Mouse (Mus musculus) neural tube, embryonic 11.5 days (tissue): Measurements from ENCODE around the gene Tnfsf15. TPM values are rescaled to one million over a fixed set of nuclear protein-coding genes. Genes with fewer than 3 reads are reported as not detected.

Experiments
- ATAC-seq: fragments of 200-750 bp; cut with Nextera tagmentation; 2 replicates; pipeline ENCODE4 v1.8.0; 2017; ENCODE audit warnings: moderate number of reproducible peaks, mild to moderate bottlenecking, moderate TSS enrichment, moderate library complexity; ENCODE audit not compliant: insufficient read depth, low FRiP score, low TSS enrichment
- DNase-seq: peaks from one replicate; pipeline ENCODE4 v3.0.0-alpha.2; 2015; ENCODE audit warnings: low spot score
- H3K27ac ChIP-seq: fragments of 300-500 bp; sonication (generic); 2 replicates; pipeline ENCODE4 v1.5.1; 2014; ENCODE audit warnings: low read depth, mild to moderate bottlenecking, low read length
- H3K27me3 ChIP-seq: fragments of 300-500 bp; sonication (generic); 2 replicates; pipeline ENCODE4 v1.6.1; 2014; ENCODE audit warnings: mild to moderate bottlenecking, low read length, mixed read lengths; ENCODE audit not compliant: control insufficient read depth, insufficient read depth
- H3K36me3 ChIP-seq: fragments of 300-500 bp; sonication (generic); 2 replicates; pipeline ENCODE4 v1.6.1; 2014; ENCODE audit warnings: mild to moderate bottlenecking, low read length, moderate library complexity, mixed read lengths; ENCODE audit not compliant: control insufficient read depth, insufficient read depth
- H3K4me1 ChIP-seq: fragments of 300-500 bp; sonication (generic); 2 replicates; pipeline ENCODE4 v1.6.1; 2014; ENCODE audit warnings: low read length, mixed read lengths; ENCODE audit not compliant: control insufficient read depth, insufficient read depth
- H3K4me2 ChIP-seq: fragments of 300-500 bp; sonication (generic); 2 replicates; pipeline ENCODE4 v1.6.1; 2014; ENCODE audit warnings: low read depth, mild to moderate bottlenecking, moderate library complexity
- H3K4me3 ChIP-seq: fragments of 300-500 bp; sonication (generic); 2 replicates; pipeline ENCODE4 v1.5.1; 2014; ENCODE audit warnings: low read depth, low read length
- H3K9ac ChIP-seq: fragments of 300-500 bp; sonication (generic); 2 replicates; pipeline ENCODE4 v1.6.1; 2014; ENCODE audit warnings: mild to moderate bottlenecking, low read length
- H3K9me3 ChIP-seq: fragments of 300-500 bp; sonication (generic); 2 replicates; pipeline ENCODE4 v1.6.1; 2016; ENCODE audit warnings: low read length; ENCODE audit not compliant: control insufficient read depth
- WGBS: fragments of 180-500 bp; shearing (Covaris S2); extraction: QIAGEN DNeasy Blood & Tissue Kit; methylation state at CpG from one replicate; pipeline ENCODE4 v1.1.7; 2014; 5-methylcytosine and 5-hydroxymethylcytosine counted together
- polyA plus RNA-seq: library from polyadenylated mRNA; unstranded; fragments of >200 nt; fragmentation: Nextera tagmentation; extraction: Ambion mirVana; gene quantifications from 2 replicates; pipeline ENCODE4 v1.2.1, GENCODE M21; 2014

The Tnfsf15 gene
- polyA plus RNA-seq, 1 experiment from 2014 or later = not detected

DNA sequence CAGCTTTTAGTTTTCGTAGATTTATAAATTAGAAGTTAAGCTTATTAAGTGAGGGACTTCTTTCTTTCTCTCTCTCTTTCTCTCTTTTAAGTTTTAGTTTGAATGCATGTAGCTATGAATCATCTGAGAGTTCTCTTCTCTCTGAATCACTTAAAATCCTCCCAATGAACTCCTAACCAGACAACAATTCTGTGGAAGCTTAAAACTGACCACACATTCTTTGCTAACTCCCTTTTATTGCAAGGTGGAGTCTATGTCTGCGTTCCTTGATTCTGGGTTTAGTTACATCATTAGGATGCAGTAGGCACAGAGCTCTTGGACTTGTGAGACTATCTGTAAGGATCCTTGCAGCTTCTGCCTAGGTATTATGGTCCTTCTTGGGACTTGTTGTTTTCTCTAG lies 41.2 kb downstream of the Tnfsf15 start:
- Histone ChIP-seq H3K4me3 (no peak overlapping the region), H3K9me3 (no peaks in the 10 kb centered on the region), H3K36me3 (no peaks in the 10 kb centered on the region), H3K4me1 (no peaks in the 10 kb centered on the region), H3K27ac (no peak overlapping the region), H3K4me2 (no peak overlapping the region), H3K9ac (no peak overlapping the region), H3K27me3 (no peaks in the 10 kb centered on the region)
- DNase-seq (no peak), ATAC-seq (no peak)
- WGBS = 90% methylated on average over 2 of the region's 2 CpGs

DNA sequence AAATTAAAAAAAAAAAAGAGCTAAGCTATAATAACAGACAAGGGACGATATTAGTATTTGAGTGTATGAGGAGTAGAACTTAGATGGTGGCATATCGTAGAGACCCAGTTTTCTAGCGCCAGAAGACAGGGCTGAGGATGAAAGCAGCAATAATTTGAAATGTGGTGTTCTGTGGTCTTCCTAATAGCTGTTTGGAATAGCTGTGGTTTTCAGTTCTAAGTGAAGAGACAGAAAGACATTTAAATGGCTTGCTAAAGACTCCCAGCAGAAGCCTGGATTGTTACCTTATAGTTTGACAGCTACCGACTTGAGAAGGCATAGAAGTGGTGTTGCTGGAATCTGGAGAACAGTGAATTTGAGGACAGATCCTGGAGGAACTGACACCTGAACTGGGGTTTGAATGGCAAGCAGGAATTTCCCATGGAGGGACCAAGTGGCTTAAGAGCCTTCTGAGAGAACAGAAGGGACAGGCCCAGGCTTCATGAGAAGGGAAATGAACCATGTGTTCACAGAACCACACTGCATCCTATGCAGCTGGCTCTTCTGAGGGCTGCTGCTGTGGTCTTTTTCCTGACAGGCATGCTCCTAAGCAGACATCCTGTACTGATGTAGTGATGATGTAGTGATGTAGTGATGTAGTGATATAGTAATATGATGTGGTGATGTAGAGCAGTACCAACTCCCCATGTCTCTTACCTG lies 42.8 kb downstream of the Tnfsf15 start:
- Histone ChIP-seq H3K27ac (no peak overlapping the region), H3K36me3 (no peaks in the 10 kb centered on the region), H3K9ac (no peak overlapping the region), H3K27me3 (no peaks in the 10 kb centered on the region), H3K4me1 (no peaks in the 10 kb centered on the region), H3K4me3 (no peak overlapping the region), H3K9me3 (no peaks in the 10 kb centered on the region), H3K4me2 (no peak overlapping the region)
- DNase-seq (no peak), ATAC-seq (no peak)
- 87% methylated on average over 4 of the region's 4 CpGs for WGBS

DNA sequence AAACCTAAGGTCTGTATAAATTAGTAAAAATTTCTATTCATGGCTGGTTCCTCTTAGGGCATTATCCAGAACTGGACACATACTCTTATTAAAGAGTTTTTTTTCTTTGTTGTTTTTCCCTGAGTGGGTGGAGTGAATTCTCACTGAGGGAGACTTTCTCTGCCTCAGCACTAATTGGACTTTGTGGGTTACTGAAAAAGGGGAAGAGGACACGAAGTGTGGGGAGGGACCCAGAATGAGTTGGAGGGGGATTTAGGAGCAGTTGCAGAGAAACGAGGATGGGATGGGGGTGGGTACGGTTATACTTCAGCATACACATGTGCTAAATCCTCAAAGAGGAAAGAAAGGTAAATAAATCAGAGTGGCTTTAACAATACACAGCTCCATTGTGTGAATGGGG lies 45.2 kb downstream of the Tnfsf15 start:
- ATAC-seq (no peak), DNase-seq (no peak)
- no peak overlapping the region for H3K4me3 ChIP-seq
- no peaks in the 10 kb centered on the region for H3K36me3 ChIP-seq
- H3K4me1 ChIP-seq = no peaks in the 10 kb centered on the region
- H3K9ac ChIP-seq = no peak overlapping the region
- H3K27me3 ChIP-seq = no peaks in the 10 kb centered on the region
- no peaks in the 10 kb centered on the region for H3K9me3 ChIP-seq
- H3K4me2 ChIP-seq = no peak overlapping the region
- no peak overlapping the region for H3K27ac ChIP-seq
- 73% methylated on average over 3 of the region's 3 CpGs for WGBS

DNA sequence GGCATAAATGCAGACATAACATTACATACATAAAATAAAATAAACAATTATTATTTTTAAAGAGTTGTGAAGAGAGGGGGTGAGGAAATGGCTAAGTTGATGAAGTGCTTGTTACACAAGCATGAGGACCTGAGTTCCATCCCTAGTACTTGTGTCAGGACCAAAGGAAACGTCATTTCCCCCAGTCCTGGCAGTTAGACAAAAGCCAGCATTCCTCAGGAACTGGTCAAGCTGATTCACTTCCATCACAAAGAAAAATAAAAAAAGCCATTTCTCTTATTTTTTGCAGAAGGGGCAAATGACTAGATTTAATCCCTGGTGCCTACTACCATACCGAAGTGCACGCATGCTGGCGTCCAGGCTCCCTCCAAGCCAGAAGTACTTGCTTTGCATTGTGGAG lies 48.0 kb downstream of the Tnfsf15 start:
- no peak overlapping the region for H3K4me2 ChIP-seq
- H3K27me3 ChIP-seq = no peaks in the 10 kb centered on the region
- no peaks in the 10 kb centered on the region for H3K9me3 ChIP-seq
- H3K9ac ChIP-seq = no peak overlapping the region
- DNase-seq = no peak
- no peak overlapping the region for H3K4me3 ChIP-seq
- H3K4me1 ChIP-seq = no peaks in the 10 kb centered on the region
- H3K27ac ChIP-seq = no peak overlapping the region
- WGBS = 88% methylated on average over 4 of the region's 4 CpGs
- no peak for ATAC-seq
- H3K36me3 ChIP-seq = no peaks in the 10 kb centered on the region

DNA sequence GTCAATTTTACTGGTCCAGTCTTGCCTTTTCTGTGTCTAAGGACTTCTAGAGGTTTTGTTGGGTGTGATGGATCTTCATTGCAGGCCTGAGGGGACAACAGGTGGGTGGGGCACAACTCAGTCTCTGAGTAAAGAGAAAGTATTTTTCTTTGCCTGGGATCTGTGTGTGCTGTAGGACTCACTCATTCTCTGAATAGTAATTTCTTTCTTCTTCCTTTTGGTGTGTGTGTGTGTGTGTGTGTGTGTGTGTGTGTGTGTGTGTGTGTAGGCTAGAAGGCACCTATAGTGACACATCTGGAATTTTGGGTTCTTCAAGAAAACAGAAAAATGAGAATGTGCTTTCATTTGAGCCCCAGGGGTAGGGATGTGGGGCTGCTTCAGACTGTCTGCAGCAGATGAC lies 52.6 kb downstream of the Tnfsf15 start:
- DNase-seq = no peak
- H3K27me3 ChIP-seq = no peaks in the 10 kb centered on the region
- ATAC-seq = no peak

DNA sequence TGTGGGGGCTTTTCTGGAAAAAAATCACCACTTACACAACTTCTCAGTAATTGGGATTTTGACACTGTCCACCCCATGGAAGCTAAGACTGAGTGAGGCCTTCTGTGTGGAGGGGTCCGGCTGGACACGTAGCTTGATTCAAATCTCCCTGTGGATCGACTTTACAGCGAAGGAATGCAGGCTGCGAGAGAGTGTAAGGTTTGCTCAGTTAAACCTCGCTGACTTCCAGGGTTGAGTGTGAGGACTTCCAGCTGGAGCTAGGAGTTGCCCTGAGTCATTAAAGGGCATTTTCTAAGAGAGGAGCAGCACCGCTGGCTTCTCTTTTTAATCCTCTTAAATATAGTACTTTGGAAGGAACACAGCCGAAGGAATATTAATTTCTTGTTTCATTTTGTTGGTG lies 57.5 kb downstream of the Tnfsf15 start:
- DNase-seq = no peak

More for the DNA sequence above, 52.6 kb downstream of the Tnfsf15 start:
- Histone ChIP-seq H3K36me3 (no peaks in the 10 kb centered on the region), H3K4me1 (no peaks in the 10 kb centered on the region), H3K4me2 (no peak overlapping the region), H3K27ac (no peak overlapping the region), H3K4me3 (no peak overlapping the region), H3K9me3 (no peaks in the 10 kb centered on the region), H3K9ac (no peak overlapping the region)

DNA sequence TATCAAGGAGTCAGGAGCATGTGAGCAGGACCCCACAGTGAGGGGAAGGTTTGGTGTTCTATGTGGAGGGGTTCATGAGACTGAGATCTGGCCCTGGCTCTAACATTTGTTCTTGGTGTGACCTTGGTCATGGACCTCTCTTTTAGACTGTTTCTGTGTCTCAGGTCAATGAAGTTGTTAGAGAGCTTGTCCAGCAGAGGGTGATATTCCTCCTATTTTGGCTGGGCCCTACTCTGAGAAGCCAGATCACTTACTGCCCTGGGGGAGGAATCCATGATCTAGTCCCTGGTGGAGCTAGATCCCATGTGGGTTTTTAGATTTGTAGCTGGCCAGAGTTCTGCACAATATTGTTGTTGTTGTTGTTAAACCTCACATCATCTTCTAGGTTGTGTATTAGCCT lies 58.8 kb downstream of the Tnfsf15 start:
- no peak for ATAC-seq
- no peaks in the 10 kb centered on the region for H3K9me3 ChIP-seq
- no peak overlapping the region for H3K9ac ChIP-seq
- no peak overlapping the region for H3K27ac ChIP-seq
- no peaks in the 10 kb centered on the region for H3K36me3 ChIP-seq
- no peak overlapping the region for H3K4me2 ChIP-seq
- no peak for DNase-seq
- H3K4me3 ChIP-seq = no peak overlapping the region
- H3K4me1 ChIP-seq = no peaks in the 10 kb centered on the region
- no peaks in the 10 kb centered on the region for H3K27me3 ChIP-seq

More for the DNA sequence above, 57.5 kb downstream of the Tnfsf15 start:
- H3K4me2 ChIP-seq = no peak overlapping the region
- H3K4me1 ChIP-seq = no peaks in the 10 kb centered on the region
- H3K4me3 ChIP-seq = no peak overlapping the region
- no peaks in the 10 kb centered on the region for H3K9me3 ChIP-seq
- no peaks in the 10 kb centered on the region for H3K27me3 ChIP-seq
- no peak overlapping the region for H3K27ac ChIP-seq
- H3K9ac ChIP-seq = no peak overlapping the region
- WGBS = 86% methylated on average over 8 of the region's 8 CpGs
- H3K36me3 ChIP-seq = no peaks in the 10 kb centered on the region
- ATAC-seq = no peak

DNA sequence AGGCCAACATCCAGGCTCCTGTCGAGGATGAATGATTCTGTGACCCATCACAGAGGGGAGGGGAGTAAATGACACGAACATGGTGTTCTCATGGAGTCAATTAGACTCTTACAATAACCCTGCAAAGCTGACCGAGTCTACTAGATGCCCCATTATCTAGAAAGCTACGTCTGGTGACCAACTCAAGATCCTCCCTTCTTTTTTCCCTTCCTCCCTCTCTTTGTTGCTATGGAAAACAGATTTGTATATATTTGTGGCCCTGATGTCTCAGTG lies 59.7 kb downstream of the Tnfsf15 start:
- no peaks in the 10 kb centered on the region for H3K4me1 ChIP-seq
- no peak overlapping the region for H3K9ac ChIP-seq
- WGBS = 60% methylated on average over 4 of the region's 4 CpGs
- no peaks in the 10 kb centered on the region for H3K27me3 ChIP-seq
- ATAC-seq (no peak), DNase-seq (no peak)
- no peak overlapping the region for H3K4me2 ChIP-seq
- H3K36me3 ChIP-seq = no peaks in the 10 kb centered on the region
- no peak overlapping the region for H3K4me3 ChIP-seq
- H3K27ac ChIP-seq = no peak overlapping the region
- no peaks in the 10 kb centered on the region for H3K9me3 ChIP-seq

DNA sequence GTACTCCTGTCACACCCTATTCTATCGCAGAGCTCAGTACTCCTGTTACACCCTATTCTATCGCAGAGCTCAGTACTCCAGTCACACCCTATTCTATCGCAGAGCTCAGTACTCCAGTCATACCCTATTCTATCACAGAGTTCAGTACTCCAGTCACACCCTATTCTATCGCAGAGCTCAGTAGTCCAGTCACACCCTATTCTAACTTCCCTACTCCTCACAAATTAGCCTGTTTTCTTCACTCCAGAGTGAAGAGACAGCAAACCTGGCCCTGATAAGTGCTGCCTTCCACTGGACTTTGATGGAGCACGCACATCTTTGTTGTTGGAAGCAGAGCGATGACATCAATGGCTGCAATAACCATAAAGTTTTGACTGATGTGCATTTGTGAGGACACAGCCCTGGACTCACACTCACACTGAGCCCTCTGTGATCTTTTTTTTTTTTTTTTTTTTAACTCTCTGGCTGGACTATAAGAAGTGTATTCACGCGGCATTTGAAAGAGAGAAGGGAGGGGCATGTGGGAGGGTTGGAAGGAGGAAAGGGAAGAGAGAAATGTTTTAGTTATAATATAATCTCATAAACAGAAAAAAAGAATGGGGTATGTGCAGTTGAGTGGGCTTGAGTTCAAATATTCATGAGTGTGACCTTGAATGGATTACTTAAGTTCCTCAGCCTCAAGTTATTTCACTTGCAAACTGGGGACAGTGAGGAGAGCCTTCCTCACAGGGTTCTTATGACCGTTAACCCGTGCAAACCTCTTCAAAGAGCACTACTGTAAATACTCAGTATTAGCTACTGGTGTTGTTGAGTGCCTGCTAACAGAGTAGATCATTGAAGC lies 60.3 kb downstream of the Tnfsf15 start:
- H3K9me3 ChIP-seq = no peaks in the 10 kb centered on the region
- H3K36me3 ChIP-seq = no peaks in the 10 kb centered on the region
- DNase-seq (no peak), ATAC-seq (no peak)
- 81% methylated on average over 10 of the region's 10 CpGs for WGBS
- H3K27ac ChIP-seq = no peak overlapping the region
- no peaks in the 10 kb centered on the region for H3K4me1 ChIP-seq
- H3K27me3 ChIP-seq = no peaks in the 10 kb centered on the region
- H3K4me2 ChIP-seq = no peak overlapping the region
- H3K4me3 ChIP-seq = no peak overlapping the region
- no peak overlapping the region for H3K9ac ChIP-seq
